Mouse (Mus musculus): ENCODE data around the gene Spata31d1d.

The Spata31d1d gene

DNA sequence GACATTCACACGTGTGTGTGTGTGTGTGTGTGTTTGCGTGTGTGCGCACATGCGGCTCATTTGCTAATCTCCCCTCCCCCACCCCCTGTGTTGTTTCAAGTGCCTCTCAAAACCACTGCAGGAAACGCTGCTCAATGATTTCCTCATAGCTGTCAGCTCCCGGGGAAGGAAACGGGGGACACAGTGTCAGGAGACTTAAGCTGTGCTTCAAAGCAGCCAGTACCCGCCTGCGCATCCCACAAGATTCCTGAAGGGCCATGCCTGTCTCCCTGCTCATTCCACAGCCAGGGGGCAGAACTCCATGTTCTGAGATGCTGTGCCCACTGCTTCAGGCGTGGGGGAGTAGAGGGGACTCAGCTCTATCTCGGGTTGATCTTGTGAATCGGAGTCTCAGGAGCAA is 27.0 kb downstream of the Spata31d1d start:
- CTCF ChIA-PET: interaction anchor here in 3 of 4 experiments (0.6 to 1.4 kb wide), 5 partner anchors 24 to 206 kb away, joined by 3 to 7 read pairs (median 4); no protein-coding TSS in a partner anchor
- POLR2A ChIA-PET: interaction anchor here in 3 of 4 experiments (0.6 to 1.1 kb wide), 5 partner anchors 11 to 83 kb away, joined by 3 to 6 read pairs (median 3); no protein-coding TSS in a partner anchor

DNA sequence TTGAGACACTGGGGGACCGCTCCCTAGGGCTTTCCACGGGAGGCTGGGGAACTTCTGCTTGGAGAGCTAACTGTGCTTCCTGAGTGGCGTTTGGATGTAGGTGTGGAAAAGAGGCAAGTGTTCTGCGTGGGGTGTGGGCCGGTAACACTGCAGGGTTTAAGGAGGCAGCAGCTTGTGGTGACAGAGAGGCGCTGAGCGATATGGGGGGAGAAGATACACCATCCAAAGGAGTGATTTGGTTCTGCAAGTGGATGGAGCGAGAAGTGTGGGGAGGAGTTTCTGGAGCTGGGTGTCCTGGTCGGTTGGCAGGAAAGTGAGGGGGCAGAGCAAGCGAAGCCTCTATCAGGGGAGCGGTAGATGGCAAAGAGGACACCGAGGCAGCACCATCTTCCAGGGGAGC is 28.0 kb downstream of the Spata31d1d start:
- POLR2A ChIA-PET: interaction anchor here in 2 of 4 experiments (0.5 to 1.1 kb wide), 3 partner anchors 8 to 43 kb away, joined by 3 read pairs; partner anchors contain the start of gene Spata31d1b (in 1 of the 2)
- CTCF ChIA-PET: interaction anchor here in 1 of 4 experiments (1.4 kb wide), 1 partner anchor 25 kb away, joined by 5 read pairs; no protein-coding TSS in a partner anchor

DNA sequence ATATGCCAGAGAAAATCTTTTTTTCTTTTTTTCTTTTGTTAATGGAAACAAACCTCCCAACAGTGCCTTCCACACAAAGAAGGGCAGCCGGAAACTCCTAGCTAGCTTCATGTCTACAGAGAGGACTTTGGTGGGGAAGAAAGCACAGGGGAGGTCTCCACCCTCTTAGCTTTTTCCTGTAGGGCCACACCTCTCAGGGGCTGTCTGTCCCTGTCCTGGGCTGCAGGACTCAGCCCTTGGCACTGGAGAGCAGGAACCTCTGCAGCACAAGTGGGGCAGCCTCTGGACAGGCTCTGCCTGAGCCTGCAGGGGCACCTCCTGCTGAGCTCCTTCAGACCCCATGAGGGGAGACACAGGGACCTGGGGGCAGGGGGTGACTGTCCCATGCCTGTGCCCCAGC is 31.4 kb downstream of the Spata31d1d start:
- ChIA-PET POLR2A (interaction anchor here in 1 of 4 experiments (0.7 to 1.5 kb wide), 3 partner anchors 10 to 191 kb away, joined by 3 to 4 read pairs (median 4); partner anchors contain the start of gene Spata31d1a), CTCF (interaction anchor here in 2 of 4 experiments (0.5 to 1.0 kb wide), 2 partner anchors 19 to 329 kb away, joined by 4 to 15 read pairs; no protein-coding TSS in a partner anchor)

DNA sequence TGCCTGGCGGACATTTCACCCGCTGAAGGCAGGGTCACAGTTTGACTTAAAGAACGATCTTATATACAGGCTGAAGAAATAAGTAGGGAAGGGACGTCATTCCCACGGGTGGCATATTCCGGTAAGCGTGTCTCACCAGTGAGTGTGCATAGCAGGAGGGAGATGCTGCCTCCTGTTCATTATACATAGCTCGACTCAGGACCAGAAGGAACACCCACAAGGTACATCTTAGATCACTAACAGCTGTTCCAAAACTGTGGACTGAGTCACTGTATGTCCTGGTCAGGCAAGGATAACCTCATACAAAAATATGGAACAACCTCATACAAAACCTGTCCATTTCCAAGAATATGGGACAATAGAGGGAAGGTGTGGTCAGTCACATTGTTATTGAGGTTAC is 32.4 kb downstream of the Spata31d1d start:
- ChIA-PET POLR2A (interaction anchor here in 2 of 4 experiments (0.7 to 1.6 kb wide), 7 partner anchors 9 to 190 kb away, joined by 3 to 6 read pairs (median 4); partner anchors contain the start of gene Spata31d1a (in 1 of the 2)), CTCF (interaction anchor here in 1 of 4 experiments (0.7 kb wide), 1 partner anchor 11 kb away, joined by 6 read pairs; no protein-coding TSS in a partner anchor)

DNA sequence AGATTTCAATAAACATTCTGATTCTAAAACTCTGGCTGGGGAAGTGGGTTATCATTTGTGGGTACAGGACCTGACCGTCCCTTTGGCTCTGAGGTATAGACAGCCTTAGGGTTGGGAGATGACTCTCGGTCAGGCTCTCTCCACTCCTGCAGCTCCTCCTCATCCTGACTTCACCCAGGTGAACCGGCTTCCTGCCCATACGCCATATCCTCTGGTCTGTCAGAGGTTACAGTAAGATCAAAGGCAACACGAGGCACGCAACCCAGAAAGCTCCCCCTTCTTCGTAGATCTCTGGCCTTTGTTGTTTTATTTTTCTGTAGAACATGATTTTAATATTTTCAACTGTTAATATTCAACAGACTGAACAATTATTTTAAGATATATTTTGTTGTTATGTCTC is 35.8 kb downstream of the Spata31d1d start:
- CTCF ChIA-PET: no interaction called here
- POLR2A ChIA-PET: interaction anchor here in 1 of 4 experiments (1.0 kb wide), 1 partner anchor 29 kb away, joined by 3 read pairs; no protein-coding TSS in a partner anchor

DNA sequence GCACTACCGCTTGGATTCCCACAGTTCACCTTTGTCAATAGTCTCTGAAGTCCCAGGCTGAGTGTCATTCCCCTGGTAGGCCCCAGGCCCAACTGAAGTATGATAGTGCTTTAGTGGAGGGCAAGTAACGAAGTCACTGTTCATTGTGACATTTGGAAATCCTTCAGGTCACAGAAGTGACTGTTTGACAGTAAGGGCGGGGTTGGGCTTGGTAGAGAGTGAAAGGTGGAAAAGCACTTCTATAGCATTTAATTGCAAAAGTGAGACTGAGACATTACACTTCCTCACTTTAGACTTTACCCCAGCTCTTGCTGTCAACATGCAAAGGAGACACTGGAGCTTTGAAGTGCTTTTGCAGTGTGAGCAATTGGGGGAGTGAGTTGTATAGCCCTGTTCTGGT is 37.5 kb downstream of the Spata31d1d start, which contains the start of gene 4921517D22Rik:
Gene 4921517D22Rik, minus strand, starts transcription at position 101 of the 400 bp plus-strand sequence.
- CTCF ChIA-PET: interaction anchor here in 1 of 4 experiments (0.8 kb wide), 1 partner anchor 14 kb away, joined by 3 read pairs; no protein-coding TSS in a partner anchor
- POLR2A ChIA-PET: interaction anchor here in 2 of 4 experiments (0.6 to 1.6 kb wide), 2 partner anchors 11 to 14 kb away, joined by 4 to 6 read pairs; no protein-coding TSS in a partner anchor

DNA sequence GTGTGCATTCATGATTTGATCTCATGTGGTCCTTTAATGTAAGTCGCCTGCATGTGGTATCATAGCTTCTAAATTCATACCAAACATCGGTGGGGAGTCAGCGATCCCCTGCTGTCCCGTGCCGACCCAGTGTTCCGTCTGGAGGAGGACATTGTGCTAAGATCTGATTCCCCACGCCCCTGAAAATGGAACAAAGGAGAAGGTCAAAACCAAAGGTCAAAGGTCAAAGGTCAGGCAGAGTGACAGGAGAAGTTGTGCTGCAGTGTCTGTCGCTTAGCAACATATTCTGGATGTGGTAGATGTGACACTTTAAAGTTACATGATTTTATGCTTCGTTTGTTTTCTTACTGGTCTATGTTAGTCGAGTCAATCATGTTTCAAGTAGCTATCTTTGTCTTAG is 40.1 kb downstream of the Spata31d1d start:
- ChIA-PET POLR2A (interaction anchor here in 3 of 4 experiments (0.7 to 1.7 kb wide), 6 partner anchors 9 to 79 kb away, joined by 3 to 9 read pairs (median 4); no protein-coding TSS in a partner anchor), CTCF (interaction anchor here in 2 of 4 experiments (0.6 to 2.9 kb wide), 5 partner anchors 10 to 770 kb away, joined by 3 to 17 read pairs (median 12); no protein-coding TSS in a partner anchor)

DNA sequence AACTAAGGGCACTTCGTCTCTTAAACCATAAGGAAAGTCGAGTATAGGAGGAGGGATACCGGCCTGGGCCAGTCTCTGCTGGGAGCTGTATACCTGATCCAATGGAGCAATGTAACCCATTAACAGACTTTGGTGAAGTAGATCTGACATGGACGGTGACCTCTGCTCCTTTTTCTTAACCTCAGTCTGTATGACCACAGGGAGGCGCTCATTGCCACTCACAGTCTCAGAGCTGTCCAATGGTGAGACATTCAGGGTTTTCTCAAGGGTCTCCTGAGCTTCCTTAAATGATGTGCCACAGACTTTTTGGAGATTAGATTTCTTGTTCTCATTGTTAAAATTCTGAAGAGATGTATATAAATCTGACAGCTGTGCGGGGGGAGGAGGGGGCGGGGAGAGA is 41.0 kb downstream of the Spata31d1d start:
- ChIA-PET CTCF (interaction anchor here (0.6 to 2.9 kb wide), 14 partner anchors 10 to 1418 kb away, joined by 3 to 17 read pairs (median 4); partner anchors contain the start of genes Spata31d1a (in 1 of the 4) and Spata31d1d (in 1 of the 4)), POLR2A (interaction anchor here (0.6 to 1.7 kb wide), 12 partner anchors 8 to 82 kb away, joined by 3 to 9 read pairs (median 3); no protein-coding TSS in a partner anchor)

DNA sequence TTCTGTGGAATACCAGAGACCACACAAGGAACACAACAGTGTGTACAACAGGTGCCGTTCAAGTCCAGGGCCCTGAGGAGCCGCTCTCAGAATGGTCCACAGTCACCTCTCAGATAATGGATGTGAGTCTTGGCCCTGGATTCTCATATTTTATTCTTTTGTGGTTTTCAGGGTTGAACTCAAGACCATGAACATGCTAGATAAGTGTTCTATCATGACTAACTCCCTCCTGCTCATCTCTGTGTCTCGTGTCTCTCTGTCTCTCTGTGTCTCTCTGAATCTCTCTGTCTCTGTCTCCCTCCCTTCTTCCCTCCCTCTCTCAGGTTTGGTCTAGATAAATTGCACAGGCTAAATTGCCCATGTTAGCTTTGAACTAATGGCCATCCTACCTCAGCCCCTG is 41.7 kb downstream of the Spata31d1d start:
- POLR2A ChIA-PET: interaction anchor here in 1 of 4 experiments (1.2 kb wide), 1 partner anchor 38 kb away, joined by 3 read pairs; no protein-coding TSS in a partner anchor
- CTCF ChIA-PET: interaction anchor here in 3 of 4 experiments (1.1 to 2.9 kb wide), 6 partner anchors 10 to 42 kb away, joined by 3 to 17 read pairs (median 10); partner anchors contain the start of gene Spata31d1d (in 1 of the 3)

DNA sequence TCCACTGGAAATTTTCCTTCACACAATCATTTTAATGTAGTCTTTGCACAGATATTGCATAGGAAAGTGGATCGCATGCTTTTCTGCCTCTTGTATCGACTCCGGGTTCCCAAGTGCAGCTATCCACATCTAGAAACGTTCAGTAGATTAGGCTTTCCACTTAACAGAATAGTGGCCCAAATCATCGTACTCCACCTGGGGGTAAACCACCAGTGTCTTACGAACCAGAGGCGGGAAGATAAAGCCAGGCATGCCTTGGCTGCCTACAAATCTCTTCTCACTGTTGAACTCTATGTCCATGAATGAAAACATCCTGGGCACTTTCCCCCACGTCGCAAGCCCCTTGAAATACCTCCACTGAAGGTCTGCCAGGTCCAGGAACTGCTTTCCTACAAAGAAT is 42.2 kb downstream of the Spata31d1d start:
- ChIA-PET POLR2A (interaction anchor here in 3 of 4 experiments (1.0 to 1.8 kb wide), 8 partner anchors 10 to 80 kb away, joined by 3 to 6 read pairs (median 3); partner anchors contain the start of gene Isca1 (in 1 of the 3)), CTCF (interaction anchor here in 1 of 4 experiments (1.0 to 2.9 kb wide), 3 partner anchors 10 to 108 kb away, joined by 4 to 12 read pairs (median 5); no protein-coding TSS in a partner anchor)

DNA sequence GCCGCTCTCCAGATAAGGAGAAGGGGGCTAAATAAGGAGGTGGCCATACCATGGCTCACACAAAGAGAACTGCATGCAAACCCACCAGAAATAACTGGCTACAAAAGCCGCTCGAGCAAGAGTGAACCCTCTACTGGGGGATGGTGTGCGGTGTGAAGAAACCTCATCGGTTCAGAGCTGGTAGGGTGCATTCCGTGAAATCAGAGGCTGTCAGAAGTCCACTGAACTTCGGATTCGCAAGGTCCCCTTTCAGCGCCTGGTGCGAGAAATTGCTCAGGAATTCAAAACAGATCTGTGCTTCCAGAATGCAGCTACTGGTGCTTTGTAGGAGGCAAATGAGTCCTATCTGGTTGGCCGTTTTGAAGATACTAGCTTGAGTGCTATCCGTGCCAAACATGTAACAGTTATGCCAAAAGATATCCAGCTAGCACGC is 43.2 kb downstream of the Spata31d1d start:
- CTCF ChIA-PET: interaction anchor here in 3 of 4 experiments (0.5 to 1.3 kb wide), 12 partner anchors 8 to 338 kb away, joined by 3 to 8 read pairs (median 4); partner anchors contain the start of gene Spata31d1b (in 1 of the 3)

DNA sequence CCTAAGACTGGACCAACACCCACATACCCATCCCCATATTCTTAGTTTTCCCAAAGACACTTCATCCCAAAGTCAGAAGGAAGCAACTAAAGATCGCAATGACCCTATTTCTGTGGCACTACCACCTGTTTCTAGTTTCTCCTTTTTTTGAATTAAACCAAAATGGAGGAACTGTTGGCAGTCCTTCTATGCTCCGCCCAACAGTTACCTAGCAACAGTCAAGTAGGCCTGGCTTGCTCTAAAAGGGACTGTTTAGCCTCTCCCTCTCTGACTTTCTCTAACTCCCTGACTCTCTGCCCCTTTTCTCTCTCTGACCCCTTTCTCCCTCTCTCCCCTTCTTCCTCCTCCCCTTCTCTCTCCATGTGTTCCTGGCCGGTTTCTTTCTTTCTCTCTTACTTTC is 46.3 kb downstream of the Spata31d1d start:
- CTCF ChIA-PET: no interaction called here

More for the DNA sequence above, 43.2 kb downstream of the Spata31d1d start:
- POLR2A ChIA-PET: interaction anchor here in 2 of 4 experiments (1.0 to 1.8 kb wide), 10 partner anchors 9 to 81 kb away, joined by 3 to 6 read pairs (median 4); partner anchors contain the start of gene Isca1 (in 1 of the 2)

DNA sequence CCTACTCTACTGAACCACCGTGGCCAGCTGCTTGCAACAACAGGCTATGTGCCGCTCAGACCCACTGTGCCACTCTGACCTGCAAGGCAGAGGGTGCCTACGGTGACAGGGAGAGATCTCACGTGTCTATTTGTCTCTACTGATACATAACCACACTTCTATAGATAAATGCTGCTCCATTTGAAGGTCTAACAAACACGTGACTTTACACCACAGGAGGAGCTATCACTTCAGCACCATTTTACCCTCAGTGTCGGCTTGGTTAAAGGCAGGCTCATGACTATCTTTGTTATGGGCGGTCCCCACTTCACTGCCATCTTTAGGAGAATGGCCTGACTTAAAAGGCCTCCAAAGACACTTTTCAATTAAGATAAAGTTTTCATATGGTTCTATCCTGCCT is 48.9 kb downstream of the Spata31d1d start:
- ChIA-PET POLR2A (interaction anchor here in 3 of 4 experiments (0.6 to 9.8 kb wide), 17 partner anchors 8 to 87 kb away, joined by 3 to 98 read pairs (median 3); partner anchors contain the start of gene Isca1 (in 2 of the 3)), CTCF (interaction anchor here (0.6 to 1.4 kb wide), 4 partner anchors 26 to 158 kb away, joined by 3 to 4 read pairs (median 4); no protein-coding TSS in a partner anchor)

More for the DNA sequence above, 46.3 kb downstream of the Spata31d1d start:
- POLR2A ChIA-PET: interaction anchor here in 2 of 4 experiments (0.6 to 2.4 kb wide), 2 partner anchors 84 to 943 kb away, joined by 4 to 8 read pairs; partner anchors contain the start of gene Isca1 (in 1 of the 2)

DNA sequence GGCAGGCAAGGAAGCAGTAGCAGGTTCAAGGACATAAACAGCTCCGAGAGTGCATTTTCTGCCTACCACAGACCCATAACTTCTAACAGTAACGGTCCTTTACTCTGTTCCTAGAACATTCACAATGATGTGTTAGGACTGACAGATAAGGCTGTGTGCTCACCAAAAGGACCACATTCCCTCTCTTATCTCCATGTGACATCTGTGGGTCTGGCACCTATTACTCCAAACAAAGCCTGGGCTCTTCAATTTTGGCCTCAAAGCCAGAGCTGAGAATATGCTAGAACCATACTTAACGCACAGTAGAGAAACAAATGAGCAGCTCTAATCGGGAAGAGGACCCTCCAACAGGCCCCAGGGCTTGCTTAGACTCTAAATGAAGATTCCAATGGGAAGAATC is 51.6 kb downstream of the Spata31d1d start:
- CTCF ChIA-PET: interaction anchor here in 3 of 4 experiments (0.6 to 3.1 kb wide), 19 partner anchors 8 to 99 kb away, joined by 3 to 12 read pairs (median 4); partner anchors contain the start of genes 4921517D22Rik (in 1 of the 3) and Isca1 (in 1 of the 3)
- POLR2A ChIA-PET: interaction anchor here (0.6 to 9.8 kb wide), 26 partner anchors 9 to 211 kb away, joined by 3 to 98 read pairs (median 4); partner anchors contain the start of genes Isca1 (in 2 of the 4), 4921517D22Rik (in 1 of the 4) and Spata31d1d (in 1 of the 4)

DNA sequence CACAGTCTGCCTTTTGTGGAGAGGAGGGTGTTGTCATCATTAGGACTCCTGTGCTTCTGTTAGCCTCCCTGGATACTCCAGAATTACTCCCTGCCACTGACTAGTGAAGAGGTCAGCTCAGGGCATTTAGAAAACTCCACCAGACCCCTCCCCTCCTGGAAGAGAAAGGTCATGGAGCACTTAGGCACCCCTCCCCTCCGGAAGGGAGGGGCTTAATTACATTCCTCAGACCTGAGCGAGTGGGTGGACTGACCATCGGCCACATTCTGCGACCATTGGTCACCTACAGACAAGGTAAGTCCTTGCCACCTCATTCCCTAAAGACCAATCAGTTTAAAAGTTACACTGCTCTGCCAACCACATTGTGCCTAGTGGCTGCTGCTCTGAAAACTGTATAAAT is 52.2 kb downstream of the Spata31d1d start:
- ChIA-PET CTCF (interaction anchor here in 2 of 4 experiments (0.8 to 3.1 kb wide), 9 partner anchors 9 to 98 kb away, joined by 3 to 12 read pairs (median 4); partner anchors contain the start of gene 4921517D22Rik (in 1 of the 2)), POLR2A (interaction anchor here in 3 of 4 experiments (0.6 to 9.8 kb wide), 24 partner anchors 9 to 1011 kb away, joined by 3 to 98 read pairs (median 6); partner anchors contain the start of genes Isca1 (in 2 of the 3) and 4921517D22Rik (in 1 of the 3))

DNA sequence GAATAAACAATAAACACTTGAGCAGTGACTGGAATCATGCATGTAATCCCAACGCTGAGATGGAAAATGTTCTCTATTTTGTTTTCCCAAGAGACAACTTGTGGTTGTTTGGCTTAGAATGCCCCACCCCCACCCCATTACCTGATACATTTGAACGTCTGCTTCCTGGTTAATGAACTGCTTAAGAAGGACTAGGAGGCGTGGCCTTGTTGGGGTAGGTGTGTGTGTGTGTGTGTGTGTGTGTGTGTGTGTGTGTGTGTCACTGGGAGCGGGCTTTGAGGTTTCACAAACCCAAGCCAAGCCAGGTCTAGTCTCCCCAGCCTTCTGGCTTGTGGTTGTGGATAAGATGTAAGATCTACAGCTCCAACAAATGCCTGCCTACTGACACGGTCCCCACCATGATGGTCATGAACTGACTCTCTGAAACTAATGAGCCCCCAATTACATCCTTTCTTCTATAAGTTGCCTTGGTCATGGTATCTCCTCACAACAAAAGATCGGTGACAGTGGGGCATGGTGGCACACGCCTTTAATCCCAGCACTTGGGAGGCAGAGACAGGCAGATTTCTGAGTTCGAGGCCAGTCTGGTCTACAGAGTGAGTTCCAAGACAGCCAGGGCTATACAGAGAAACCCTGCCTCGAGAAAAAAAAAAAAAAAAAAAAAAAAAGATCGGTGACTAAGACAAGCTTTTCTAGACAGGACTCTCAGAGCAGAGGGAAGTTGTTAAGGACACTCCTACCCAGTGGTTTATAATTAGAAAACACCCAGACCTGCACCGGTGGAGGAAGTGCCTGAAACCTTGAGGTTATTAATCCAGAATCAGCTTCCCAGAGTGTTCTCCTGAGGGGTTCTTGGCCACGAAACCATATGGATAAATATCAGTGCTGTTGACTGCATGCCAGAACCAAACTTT is 55.0 kb downstream of the Spata31d1d start:
- POLR2A ChIA-PET: interaction anchor here in 3 of 4 experiments (0.6 to 9.8 kb wide), 16 partner anchors 11 to 205 kb away, joined by 3 to 98 read pairs (median 5); partner anchors contain the start of gene Isca1 (in 2 of the 3)
- CTCF ChIA-PET: interaction anchor here (0.6 to 1.6 kb wide), 7 partner anchors 13 to 52 kb away, joined by 3 to 7 read pairs (median 3); no protein-coding TSS in a partner anchor

Measured in embryonic stem cell, embryonic (primary cell).